Mouse (Mus musculus): ENCODE results near the gene Olfr25. TPM values are rescaled to one million over a fixed set of nuclear protein-coding genes. Genes with fewer than 3 reads are reported as not detected.

Gene Olfr25
- not detected in 2 replicates for polyA plus RNA-seq (2014; fragmentation: Nextera tagmentation; extraction: Ambion mirVana)

- no peaks in the 10 kb centered on the region for H3K4me1 ChIP-seq (replicated peaks; ENCODE audit: control insufficient read depth, insufficient read depth, low read length)
- H3K9me3 ChIP-seq (ENCODE audit: control insufficient read depth, low read length), result no peaks in the 10 kb centered on the region
- no peak within 1 kb of the TSS for H3K27ac ChIP-seq (ENCODE audit: low read depth)
- ATAC-seq (replicated peaks; ENCODE audit: low FRiP score, low TSS enrichment, low read depth) (no peak), DNase-seq (ENCODE audit: low spot score) (no peak)
- H3K9ac ChIP-seq (ENCODE audit: low read length), result no peak within 1 kb of the TSS
- no peak within 1 kb of the TSS for H3K4me2 ChIP-seq (ENCODE audit: low read length)
- WGBS, result 79% methylated on average over 3 of the region's 3 CpGs
- no peaks in the 10 kb centered on the region for H3K36me3 ChIP-seq (ENCODE audit: control insufficient read depth, insufficient read depth, low read length)
- no peaks in the 10 kb centered on the region for H3K27me3 ChIP-seq (replicated peaks; ENCODE audit: control insufficient read depth, insufficient read depth, low read length)
- no peak within 1 kb of the TSS for H3K4me3 ChIP-seq (ENCODE audit: low read depth, low read length)
These were observed at the start of gene Olfr25 for GRCm38 (mm10) chr9:38328760-38329159. Gene Olfr25, plus strand, starts transcription at chr9:38329060.

DNA sequence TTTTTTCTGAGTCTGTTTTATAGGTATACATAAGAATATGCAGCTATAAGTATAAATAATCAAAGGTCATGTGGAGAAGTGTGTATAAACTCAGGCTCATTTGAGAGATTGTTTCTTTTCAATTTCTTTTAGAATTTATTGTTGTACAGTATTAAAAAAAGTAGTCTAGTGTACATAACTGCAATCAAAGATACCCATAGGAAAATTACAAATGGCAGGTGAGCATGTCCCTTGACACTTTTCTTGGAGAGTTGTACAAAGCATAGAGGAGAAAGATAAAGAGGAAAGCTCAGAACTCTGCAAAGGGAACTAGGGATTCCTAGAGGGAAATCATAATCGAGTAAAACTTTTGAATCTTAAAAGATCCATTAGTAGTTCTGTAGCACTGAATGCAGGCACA, 38.1 kb upstream of the Olfr25 start, which contains the start of gene Olfr896-ps1:
Olfr896-ps1 (plus strand) TSS at position 301 of the 400 bp plus-strand sequence.
- no peak within 1 kb of the TSS for H3K4me3 ChIP-seq (ENCODE audit: low read depth, low read length)
- H3K9me3 ChIP-seq (ENCODE audit: control insufficient read depth, low read length), result no peaks in the 10 kb centered on the region
- no peak within 1 kb of the TSS for H3K4me2 ChIP-seq (ENCODE audit: low read length)
- H3K27me3 ChIP-seq (replicated peaks; ENCODE audit: control insufficient read depth, insufficient read depth, low read length), result no peaks in the 10 kb centered on the region
- DNase-seq (ENCODE audit: low spot score), result no peak
- H3K36me3 ChIP-seq (ENCODE audit: control insufficient read depth, insufficient read depth, low read length), result no peaks in the 10 kb centered on the region
- WGBS, result 76% methylated on average over 1 of the region's 1 CpGs
- no peak within 1 kb of the TSS for H3K27ac ChIP-seq (ENCODE audit: low read depth)
- no peaks in the 10 kb centered on the region for H3K4me1 ChIP-seq (replicated peaks; ENCODE audit: control insufficient read depth, insufficient read depth, low read length)
- no peak within 1 kb of the TSS for H3K9ac ChIP-seq (ENCODE audit: low read length)
- ATAC-seq (replicated peaks; ENCODE audit: low FRiP score, low TSS enrichment, low read depth), result no peak

GRCm38 (mm10) chr9:38348111-38348510, 19.3 kb downstream of the Olfr25 start, which contains the start of gene Olfr898:
Gene Olfr898, plus strand, starts transcription at chr9:38348411.
- DNase-seq (ENCODE audit: low spot score), result no peak
- H3K36me3 ChIP-seq (ENCODE audit: control insufficient read depth, insufficient read depth, low read length), result no peaks in the 10 kb centered on the region
- H3K4me2 ChIP-seq (ENCODE audit: low read length), result no peak within 1 kb of the TSS
- H3K4me3 ChIP-seq (ENCODE audit: low read depth, low read length), result no peak within 1 kb of the TSS
- no peak for ATAC-seq (replicated peaks; ENCODE audit: low FRiP score, low TSS enrichment, low read depth)
- H3K27me3 ChIP-seq (replicated peaks; ENCODE audit: control insufficient read depth, insufficient read depth, low read length), result no peaks in the 10 kb centered on the region
- no peak within 1 kb of the TSS for H3K9ac ChIP-seq (ENCODE audit: low read length)
- H3K9me3 ChIP-seq (ENCODE audit: control insufficient read depth, low read length), result no peaks in the 10 kb centered on the region
- H3K27ac ChIP-seq (ENCODE audit: low read depth), result no peak within 1 kb of the TSS
- WGBS, result 92% methylated on average over 4 of the region's 4 CpGs
- no peaks in the 10 kb centered on the region for H3K4me1 ChIP-seq (replicated peaks; ENCODE audit: control insufficient read depth, insufficient read depth, low read length)

- 97% methylated on average over 2 of the region's 2 CpGs for WGBS
- Histone ChIP-seq H3K4me3 (ENCODE audit: low read depth, low read length) (no peak within 1 kb of the TSS), H3K27me3 (replicated peaks; ENCODE audit: control insufficient read depth, insufficient read depth, low read length) (no peaks in the 10 kb centered on the region), H3K9me3 (ENCODE audit: control insufficient read depth, low read length) (no peaks in the 10 kb centered on the region), H3K36me3 (ENCODE audit: control insufficient read depth, insufficient read depth, low read length) (no peaks in the 10 kb centered on the region), H3K4me1 (replicated peaks; ENCODE audit: control insufficient read depth, insufficient read depth, low read length) (no peaks in the 10 kb centered on the region), H3K27ac (ENCODE audit: low read depth) (no peak within 1 kb of the TSS), H3K9ac (ENCODE audit: low read length) (no peak within 1 kb of the TSS), H3K4me2 (ENCODE audit: low read length) (no peak within 1 kb of the TSS)
- no peak for ATAC-seq (replicated peaks; ENCODE audit: low FRiP score, low TSS enrichment, low read depth)
- no peak for DNase-seq (ENCODE audit: low spot score)
These were observed 37.7 kb downstream of the Olfr25 start, which contains the start of gene Olfr250 for GRCm38 (mm10) chr9:38366596-38366995. Gene Olfr250, plus strand, starts transcription at chr9:38366896.

DNA sequence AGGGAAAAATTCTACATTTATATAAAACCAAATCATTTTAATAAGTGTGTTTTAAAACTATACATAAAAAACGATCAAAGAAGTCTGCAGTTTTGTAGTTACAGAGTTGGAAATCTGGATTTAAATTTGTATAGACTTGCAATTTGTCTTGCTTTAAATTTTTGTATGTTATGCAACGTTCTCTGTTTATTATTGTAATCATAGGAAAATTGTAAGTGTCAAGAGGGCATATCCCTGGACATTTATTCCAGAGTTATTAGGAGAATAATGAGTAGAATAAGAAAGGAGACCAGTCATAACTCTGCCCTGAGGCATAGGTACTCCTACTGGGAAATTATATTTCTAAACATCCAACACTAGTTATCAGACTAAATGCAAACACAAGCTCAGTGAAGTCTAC, 47.9 kb downstream of the Olfr25 start, which contains the start of gene Olfr251:
Olfr251 (plus strand) TSS at position 301 of the 400 bp plus-strand sequence.
- H3K9ac ChIP-seq (ENCODE audit: low read length), result no peak within 1 kb of the TSS
- 57% methylated on average over 2 of the region's 2 CpGs for WGBS
- ATAC-seq (replicated peaks; ENCODE audit: low FRiP score, low TSS enrichment, low read depth) (no peak), DNase-seq (ENCODE audit: low spot score) (no peak)
- no peak within 1 kb of the TSS for H3K4me3 ChIP-seq (ENCODE audit: low read depth, low read length)
- no peaks in the 10 kb centered on the region for H3K4me1 ChIP-seq (replicated peaks; ENCODE audit: control insufficient read depth, insufficient read depth, low read length)
- H3K27ac ChIP-seq (ENCODE audit: low read depth), result no peak within 1 kb of the TSS
- no peaks in the 10 kb centered on the region for H3K27me3 ChIP-seq (replicated peaks; ENCODE audit: control insufficient read depth, insufficient read depth, low read length)
- no peaks in the 10 kb centered on the region for H3K36me3 ChIP-seq (ENCODE audit: control insufficient read depth, insufficient read depth, low read length)
- no peak within 1 kb of the TSS for H3K4me2 ChIP-seq (ENCODE audit: low read length)
- H3K9me3 ChIP-seq (ENCODE audit: control insufficient read depth, low read length), result no peaks in the 10 kb centered on the region

Other genes with a start within 250 kb of the Olfr25 start
- gene Olfr887, start 245.0 kb upstream of the Olfr25 start, polyA plus RNA-seq (2014; fragmentation: Nextera tagmentation; extraction: Ambion mirVana), result not detected in 2 replicates
- gene Olfr888, start 220.9 kb upstream of the Olfr25 start, polyA plus RNA-seq (2014; fragmentation: Nextera tagmentation; extraction: Ambion mirVana), result not detected in 2 replicates
- 0.05 and 0.11 TPM in 2 replicates for gene Olfr889, start 213.9 kb upstream of the Olfr25 start, polyA plus RNA-seq (2014; fragmentation: Nextera tagmentation; extraction: Ambion mirVana)
- gene Olfr890, start 186.5 kb upstream of the Olfr25 start, polyA plus RNA-seq (2014; fragmentation: Nextera tagmentation; extraction: Ambion mirVana), result not detected in 2 replicates
- not detected in 2 replicates for gene Olfr891, start 148.2 kb upstream of the Olfr25 start, polyA plus RNA-seq (2014; fragmentation: Nextera tagmentation; extraction: Ambion mirVana)
- gene Olfr893, start 120.7 kb upstream of the Olfr25 start, polyA plus RNA-seq (2014; fragmentation: Nextera tagmentation; extraction: Ambion mirVana), result not detected in 2 replicates
- not detected in 2 replicates for gene Olfr894, start 111.0 kb upstream of the Olfr25 start, polyA plus RNA-seq (2014; fragmentation: Nextera tagmentation; extraction: Ambion mirVana)
- not detected in 2 replicates for gene Olfr143, start 76.3 kb upstream of the Olfr25 start, polyA plus RNA-seq (2014; fragmentation: Nextera tagmentation; extraction: Ambion mirVana)
- not detected in 2 replicates for gene Olfr895, start 61.2 kb upstream of the Olfr25 start, polyA plus RNA-seq (2014; fragmentation: Nextera tagmentation; extraction: Ambion mirVana)
- gene Olfr896-ps1, start 38.0 kb upstream of the Olfr25 start, polyA plus RNA-seq (2014; fragmentation: Nextera tagmentation; extraction: Ambion mirVana), result not detected in 2 replicates
- not detected in 2 replicates for gene Olfr898, start 19.4 kb downstream of the Olfr25 start, polyA plus RNA-seq (2014; fragmentation: Nextera tagmentation; extraction: Ambion mirVana)
- gene Olfr250, start 37.8 kb downstream of the Olfr25 start, polyA plus RNA-seq (2014; fragmentation: Nextera tagmentation; extraction: Ambion mirVana), result not detected in 2 replicates
- gene Olfr251, start 48.0 kb downstream of the Olfr25 start, polyA plus RNA-seq (2014; fragmentation: Nextera tagmentation; extraction: Ambion mirVana), result not detected in 2 replicates
- gene Olfr147, start 72.6 kb downstream of the Olfr25 start, polyA plus RNA-seq (2014; fragmentation: Nextera tagmentation; extraction: Ambion mirVana), result not detected in 2 replicates
- gene Olfr901, start 100.4 kb downstream of the Olfr25 start, polyA plus RNA-seq (2014; fragmentation: Nextera tagmentation; extraction: Ambion mirVana), result not detected in 2 replicates
- gene Olfr902, start 118.6 kb downstream of the Olfr25 start, polyA plus RNA-seq (2014; fragmentation: Nextera tagmentation; extraction: Ambion mirVana), result not detected in 2 replicates
- gene Olfr904, start 134.1 kb downstream of the Olfr25 start, polyA plus RNA-seq (2014; fragmentation: Nextera tagmentation; extraction: Ambion mirVana), result not detected in 2 replicates
- gene Olfr905, start 142.0 kb downstream of the Olfr25 start, polyA plus RNA-seq (2014; fragmentation: Nextera tagmentation; extraction: Ambion mirVana), result not detected in 2 replicates
- not detected in 2 replicates for gene Olfr906, start 158.0 kb downstream of the Olfr25 start, polyA plus RNA-seq (2014; fragmentation: Nextera tagmentation; extraction: Ambion mirVana)
- gene Olfr907, start 166.7 kb downstream of the Olfr25 start, polyA plus RNA-seq (2014; fragmentation: Nextera tagmentation; extraction: Ambion mirVana), result not detected in 2 replicates
- not detected in 2 replicates for gene Olfr911-ps1, start 192.5 kb downstream of the Olfr25 start, polyA plus RNA-seq (2014; fragmentation: Nextera tagmentation; extraction: Ambion mirVana)
- not detected in 2 replicates for gene Olfr910, start 208.8 kb downstream of the Olfr25 start, polyA plus RNA-seq (2014; fragmentation: Nextera tagmentation; extraction: Ambion mirVana)